ENCODE assay signal across 8 mouse cellular contexts in the genomic region with DNA sequence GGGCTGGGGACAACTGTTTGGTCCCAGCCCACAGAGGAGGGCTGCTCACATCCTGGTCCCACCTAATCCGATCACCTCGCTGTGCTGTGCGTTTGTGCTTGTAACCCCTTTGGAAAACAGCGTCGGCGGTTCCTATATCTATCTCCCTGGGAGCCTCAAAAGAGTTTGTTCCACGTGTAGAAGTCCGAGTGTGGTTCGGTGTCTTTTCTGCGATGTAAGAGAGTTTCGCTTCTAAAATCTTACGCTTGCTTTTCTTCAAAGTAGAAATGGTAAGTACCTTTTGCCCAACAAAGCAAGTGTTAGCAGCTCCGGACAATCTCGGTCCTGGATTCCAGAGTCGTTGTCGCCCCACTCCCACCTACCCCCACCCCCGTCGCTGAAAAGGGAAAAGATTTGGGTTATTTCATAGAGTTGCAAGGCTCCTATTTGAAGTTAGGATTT. TPM values are rescaled to one million over a fixed set of nuclear protein-coding genes. Genes with fewer than 3 reads are reported as not detected.
DNase-seq lines count a peak whose midpoint lies in the region; ATAC-seq and TF ChIP-seq lines count a peak whose summit lies in the region.

No protein-coding gene starts in this region.

- 2% methylated on average over 18 of the region's 18 CpGs for WGBS in lung, postnatal 0 days
- WGBS in forebrain, embryonic 11.5 days: 2% methylated on average over 18 of the region's 18 CpGs
- WGBS in limb, embryonic 11.5 days: 4% methylated on average over 18 of the region's 18 CpGs
- 3% methylated on average over 18 of the region's 18 CpGs for WGBS in small intestine, adult 2 months

- no peak for TF ChIP-seq POLR2A in small intestine, adult 2 months (IDR thresholded peaks at IDR 0.05; ENCODE audit: low read depth, low read length)

- no peaks in the 10 kb centered on the region for H3K36me3 ChIP-seq in lung, postnatal 0 days (ENCODE audit: insufficient read depth, low read length)
- no peaks in the 10 kb centered on the region for H3K36me3 ChIP-seq in forebrain, embryonic 11.5 days (ENCODE audit: control insufficient read depth, insufficient read depth, low read length)
- no peaks in the 10 kb centered on the region for H3K36me3 ChIP-seq in limb, embryonic 11.5 days (ENCODE audit: control insufficient read depth, insufficient read depth, low read length)
- no peaks in the 10 kb centered on the region for H3K36me3 ChIP-seq in small intestine, adult 2 months (ENCODE audit: control insufficient read depth, insufficient read depth, low read length)

- peak overlapping the region; percentile 95 for H3K4me2 ChIP-seq in lung, postnatal 0 days (replicated peaks; ENCODE audit: low read depth, low read length)
- peak overlapping the region; percentile 96 for H3K4me2 ChIP-seq in forebrain, embryonic 11.5 days (ENCODE audit: low read depth, low read length, severe bottlenecking)
- H3K4me2 ChIP-seq in limb, embryonic 11.5 days (ENCODE audit: low read depth, severe bottlenecking): peak overlapping the region; percentile 96

- H3K27me3 ChIP-seq in lung, postnatal 0 days (replicated peaks; ENCODE audit: insufficient read depth, low read length): peaks cover 22% of the 10 kb centered on the region
- H3K27me3 ChIP-seq in forebrain, embryonic 11.5 days (ENCODE audit: control insufficient read depth, insufficient read depth, low read length): peaks cover 25% of the 10 kb centered on the region
- peaks cover 41% of the 10 kb centered on the region for H3K27me3 ChIP-seq in limb, embryonic 11.5 days (ENCODE audit: control insufficient read depth, insufficient read depth, low read length)
- H3K27me3 ChIP-seq in small intestine, adult 2 months (ENCODE audit: control insufficient read depth, insufficient read depth, low read length): peaks cover 34% of the 10 kb centered on the region

- peaks cover 8% of the 10 kb centered on the region; the same call in 1 of the 2 replicates for H3K4me1 ChIP-seq in lung, postnatal 0 days (ENCODE audit: insufficient read depth, low read depth, low read length)
- H3K4me1 ChIP-seq in forebrain, embryonic 11.5 days (replicated peaks; ENCODE audit: control insufficient read depth, insufficient read depth, low read length): peaks cover 12% of the 10 kb centered on the region; the same call in 1 of the 2 replicates
- no peaks in the 10 kb centered on the region for H3K4me1 ChIP-seq in limb, embryonic 11.5 days (ENCODE audit: control insufficient read depth, insufficient read depth, low read length)
- peaks cover 13% of the 10 kb centered on the region for H3K4me1 ChIP-seq in small intestine, adult 2 months (ENCODE audit: control insufficient read depth, insufficient read depth, insufficient read length, low read length)

- ATAC-seq in lung, postnatal 0 days: no peak
- ATAC-seq in forebrain, embryonic 11.5 days (replicated peaks; ENCODE audit: low FRiP score): peak; percentile 25
- ATAC-seq in limb, embryonic 11.5 days (ENCODE audit: insufficient number of reproducible peaks, low FRiP score, low TSS enrichment, low read depth): no peak

- no peak for DNase-seq in lung, postnatal 0 days (ENCODE audit: low spot score)
- DNase-seq in lung, postnatal 4 days: no peak
- DNase-seq in forebrain, embryonic 11.5 days (ENCODE audit: low spot score): no peak
- DNase-seq in limb, embryonic 11.5 days (ENCODE audit: low spot score): no peak
- DNase-seq in natural killer cell, adult 2 months (ENCODE audit: low spot score in 2 of 2): no peak
- DNase-seq in spleen, adult 12 weeks (ENCODE audit: low spot score): no peak
- DNase-seq in left cerebral cortex, postnatal 4 days: no peak

- peak overlapping the region; percentile 55 for H3K4me3 ChIP-seq in lung, postnatal 0 days (ENCODE audit: low read depth, low read length)
- H3K4me3 ChIP-seq in forebrain, embryonic 11.5 days (ENCODE audit: low read depth, low read length): peak overlapping the region; percentile 62
- H3K4me3 ChIP-seq in limb, embryonic 11.5 days (ENCODE audit: low read depth, low read length): peak overlapping the region; percentile 57
- H3K4me3 ChIP-seq in small intestine, adult 2 months (ENCODE audit: low read depth, low read length): peak overlapping the region; percentile 61

- no peak overlapping the region for H3K9ac ChIP-seq in lung, postnatal 0 days (replicated peaks; ENCODE audit: low read depth)
- H3K9ac ChIP-seq in forebrain, embryonic 11.5 days (ENCODE audit: low read length): peak overlapping the region; percentile 70
- no peak overlapping the region for H3K9ac ChIP-seq in limb, embryonic 11.5 days (ENCODE audit: low read length)

- TF ChIP-seq CTCF in lung, postnatal 0 days (IDR thresholded peaks at IDR 0.05): no peak
- no peak for TF ChIP-seq CTCF in small intestine, adult 2 months (IDR thresholded peaks at IDR 0.05; ENCODE audit: extremely low read depth, insufficient read length, insufficient replicate concordance, low read depth, low read length)

- no peaks in the 10 kb centered on the region for H3K9me3 ChIP-seq in lung, postnatal 0 days (ENCODE audit: low read length)
- H3K9me3 ChIP-seq in forebrain, embryonic 11.5 days (ENCODE audit: control insufficient read depth, low read length): no peaks in the 10 kb centered on the region
- no peaks in the 10 kb centered on the region for H3K9me3 ChIP-seq in limb, embryonic 11.5 days (ENCODE audit: control insufficient read depth, low read length)

- no peak overlapping the region for H3K27ac ChIP-seq in lung, postnatal 0 days (ENCODE audit: low read length)
- H3K27ac ChIP-seq in forebrain, embryonic 11.5 days (ENCODE audit: low read depth, low read length): no peak overlapping the region
- no peak overlapping the region for H3K27ac ChIP-seq in limb, embryonic 11.5 days (replicated peaks; ENCODE audit: low read depth, low read length)
- no peak overlapping the region for H3K27ac ChIP-seq in small intestine, adult 2 months (ENCODE audit: insufficient read depth, low read depth, low read length)

- intact Hi-C loops in left cerebral cortex, postnatal 4 days (cut with DNase I): no loop called here

- no peak for TF ChIP-seq EP300 in lung, postnatal 0 days (IDR thresholded peaks at IDR 0.05)

RNA-seq across cellular contexts. Expression of a gene that starts 0.9 kb away (rescaled TPM):
- 0.27 and 0.42 TPM in 2 replicates for polyA plus RNA-seq in lung, postnatal 0 days (2015; fragmentation: Nextera tagmentation; extraction: Ambion mirVana)
- polyA plus RNA-seq in forebrain, embryonic 11.5 days (2014; fragmentation: Nextera tagmentation; extraction: Ambion mirVana): 5.9 and 8.7 TPM in 2 replicates
- 1.3 and 1.5 TPM in 2 replicates for polyA plus RNA-seq in limb, embryonic 11.5 days (2014; fragmentation: Nextera tagmentation; extraction: Ambion mirVana)
- 0.22 and 0.24 TPM in 2 replicates for polyA plus RNA-seq in small intestine, adult 2 months (2012; rRNA removed)
- total RNA-seq in left cerebral cortex, postnatal 4 days (2021): 10 to 100 TPM; 20.5 to 22.7 TPM
